Mouse (Mus musculus): Measurements from ENCODE around the gene Macrod1. TPM values are rescaled to one million over a fixed set of nuclear protein-coding genes. Genes with fewer than 3 reads are reported as not detected.

Macrod1 gene
- polyA plus RNA-seq, 1 experiment from 2014 or later, result 5.6 TPM

DNA sequence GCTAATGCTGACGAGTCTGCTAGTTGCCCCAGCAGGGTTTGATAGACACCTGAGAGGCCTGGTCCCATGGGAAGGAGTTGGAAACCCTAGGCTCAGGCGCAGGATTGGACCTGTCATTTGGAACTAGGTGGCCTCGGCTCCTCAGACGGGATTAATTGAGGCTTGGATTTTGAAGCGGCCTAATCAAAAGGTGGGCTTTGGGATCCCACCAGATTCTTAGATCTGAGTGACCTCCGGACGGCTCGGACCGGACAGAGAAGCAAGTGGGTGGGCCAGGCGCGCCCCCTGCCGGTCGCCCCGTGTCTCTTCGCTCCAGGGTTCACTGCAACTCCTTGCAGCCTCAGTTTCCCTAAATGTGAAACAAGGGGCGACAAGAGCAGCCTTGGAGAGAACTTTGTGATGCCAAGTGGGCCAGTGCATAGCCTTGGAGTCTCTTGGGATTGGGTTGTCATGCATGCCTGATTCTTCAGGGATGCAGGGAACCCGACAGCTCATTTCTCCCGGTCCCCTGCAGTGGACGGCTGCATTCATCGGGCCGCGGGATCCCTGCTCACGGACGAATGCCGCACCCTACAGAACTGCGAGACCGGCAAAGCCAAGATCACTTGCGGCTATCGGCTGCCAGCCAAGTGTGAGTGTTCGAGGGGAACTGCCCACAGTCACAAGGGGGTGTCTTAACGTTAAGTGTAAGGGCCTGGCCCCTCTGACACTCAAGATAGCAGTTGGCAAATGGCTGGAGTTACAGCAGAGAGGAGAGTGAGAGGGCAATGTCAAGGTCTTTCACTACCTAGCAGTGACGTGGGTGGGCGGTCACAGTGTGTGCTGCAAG is 139.5 kb downstream of the Macrod1 start:
- Histone ChIP-seq H3K27ac (ENCODE audit: low read depth, low read length) (no peak overlapping the region), H3K9ac (replicated peaks; ENCODE audit: low read depth, low read length) (no peak overlapping the region)

DNA sequence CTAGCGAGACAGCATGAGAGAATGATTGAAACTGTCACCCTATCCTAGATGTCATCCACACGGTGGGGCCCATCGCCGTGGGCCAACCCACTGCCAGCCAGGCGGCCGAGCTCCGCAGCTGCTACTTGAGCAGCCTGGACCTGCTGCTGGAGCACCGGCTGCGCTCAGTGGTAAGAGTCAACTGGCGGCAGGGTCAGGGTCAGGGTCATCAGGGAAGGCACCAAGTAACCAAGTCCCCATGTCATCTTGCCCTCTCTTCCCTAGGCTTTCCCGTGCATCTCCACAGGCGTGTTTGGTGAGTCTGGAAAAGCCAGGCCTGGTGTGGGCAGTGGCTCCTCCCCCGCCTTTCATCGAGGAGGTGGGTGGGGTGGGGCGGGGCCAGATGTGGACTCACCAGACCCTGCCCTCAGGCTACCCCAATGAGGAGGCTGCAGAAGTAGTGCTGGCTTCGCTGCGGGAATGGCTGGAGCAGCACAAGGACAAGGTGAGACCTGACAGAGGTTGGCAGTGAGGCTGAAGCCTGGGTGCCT is 140.2 kb downstream of the Macrod1 start:
- no peaks in the 10 kb centered on the region for H3K9me3 ChIP-seq (ENCODE audit: control insufficient read depth, low read length)
- 0 out of 2 replicates have a peak, but pooled peaks have one; percentile 2 for ATAC-seq (ENCODE audit: low read depth)
- H3K4me3 ChIP-seq (ENCODE audit: low read depth, low read length), result no peak overlapping the region
- no peak overlapping the region for H3K9ac ChIP-seq (replicated peaks; ENCODE audit: low read depth, low read length)
- no peaks in the 10 kb centered on the region; the same call in 1 of the 2 replicates for H3K4me1 ChIP-seq (ENCODE audit: control insufficient read depth, insufficient read depth, low read length)
- H3K4me2 ChIP-seq (ENCODE audit: low read depth, low read length), result no peak overlapping the region
- 13% methylated on average over 17 of the region's 17 CpGs for WGBS
- no peak overlapping the region for H3K27ac ChIP-seq (ENCODE audit: low read depth, low read length)
- peaks cover 18% of the 10 kb centered on the region for H3K36me3 ChIP-seq (ENCODE audit: control insufficient read depth, insufficient read depth, low read length)
- H3K27me3 ChIP-seq (ENCODE audit: control insufficient read depth, insufficient read depth, low read length), result no peaks in the 10 kb centered on the region

More for the DNA sequence above, 139.5 kb downstream of the Macrod1 start:
- no peak overlapping the region for H3K4me3 ChIP-seq (ENCODE audit: low read depth, low read length)
- H3K36me3 ChIP-seq (ENCODE audit: control insufficient read depth, insufficient read depth, low read length), result peaks cover 18% of the 10 kb centered on the region
- no peaks in the 10 kb centered on the region for H3K27me3 ChIP-seq (ENCODE audit: control insufficient read depth, insufficient read depth, low read length)
- no peaks in the 10 kb centered on the region; the same call in 1 of the 2 replicates for H3K4me1 ChIP-seq (ENCODE audit: control insufficient read depth, insufficient read depth, low read length)
- WGBS, result 14% methylated on average over 33 of the region's 33 CpGs
- no peaks in the 10 kb centered on the region for H3K9me3 ChIP-seq (ENCODE audit: control insufficient read depth, low read length)
- no peak overlapping the region for H3K4me2 ChIP-seq (ENCODE audit: low read depth, low read length)
- ATAC-seq (ENCODE audit: low read depth), result peak; percentile 24; the same call in 1 of the 2 replicates

DNA sequence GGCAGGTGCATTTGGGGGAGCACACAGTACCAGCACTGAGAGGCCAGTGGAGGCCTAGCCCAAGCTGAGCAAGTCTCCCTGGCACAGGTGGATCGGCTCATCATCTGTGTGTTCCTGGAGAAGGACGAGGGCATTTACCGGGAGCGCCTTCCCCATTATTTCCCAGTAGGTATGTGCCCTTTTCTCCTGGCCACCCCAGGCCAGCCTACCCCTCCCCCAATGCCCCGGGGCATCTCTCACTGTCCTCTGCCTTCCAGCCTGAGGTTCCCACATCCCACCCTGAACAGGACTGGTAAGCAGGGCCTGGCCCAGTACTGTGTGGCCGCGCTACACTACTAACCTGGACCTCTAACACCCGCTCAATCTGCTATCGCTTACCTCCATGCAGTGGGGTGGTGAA is 140.8 kb downstream of the Macrod1 start:
- 77% methylated on average over 9 of the region's 9 CpGs for WGBS
- 0 out of 2 replicates have a peak, but pooled peaks have one; percentile 16 for ATAC-seq (ENCODE audit: low read depth)

DNA sequence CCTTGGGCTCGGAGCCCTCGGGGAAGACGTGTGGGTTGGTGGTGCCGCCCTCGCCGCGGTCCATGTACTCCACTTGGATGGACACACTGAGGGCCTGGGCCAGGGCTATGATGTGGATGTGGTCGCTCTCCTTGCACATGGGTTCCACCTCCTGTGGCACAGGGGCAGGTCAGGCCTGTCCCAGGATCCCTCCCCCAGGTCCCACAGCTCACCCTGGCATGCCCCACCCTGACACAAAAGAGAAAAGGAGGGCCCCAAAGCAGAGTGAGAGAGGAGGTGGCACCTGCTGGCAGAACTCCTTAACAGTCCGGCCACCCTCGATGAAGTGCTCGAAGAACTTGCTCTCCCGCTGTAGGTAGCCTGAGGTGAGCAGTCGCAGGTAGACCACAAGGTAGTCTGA is 142.5 kb downstream of the Macrod1 start:
- no peak for ATAC-seq (ENCODE audit: low read depth)
- no peaks in the 10 kb centered on the region for H3K9me3 ChIP-seq (ENCODE audit: control insufficient read depth, low read length)
- whole genome bisulfite sequencing, result 95% methylated on average over 13 of the region's 13 CpGs
- no peak overlapping the region for H3K4me3 ChIP-seq (ENCODE audit: low read depth, low read length)
- no peak overlapping the region for H3K9ac ChIP-seq (replicated peaks; ENCODE audit: low read depth, low read length)
- no peaks in the 10 kb centered on the region for H3K27me3 ChIP-seq (ENCODE audit: control insufficient read depth, insufficient read depth, low read length)
- no peak overlapping the region for H3K4me2 ChIP-seq (ENCODE audit: low read depth, low read length)
- no peaks in the 10 kb centered on the region; the same call in 1 of the 2 replicates for H3K4me1 ChIP-seq (ENCODE audit: control insufficient read depth, insufficient read depth, low read length)
- peaks cover 38% of the 10 kb centered on the region for H3K36me3 ChIP-seq (ENCODE audit: control insufficient read depth, insufficient read depth, low read length)
- no peak overlapping the region for H3K27ac ChIP-seq (ENCODE audit: low read depth, low read length)

More for the DNA sequence above, 140.8 kb downstream of the Macrod1 start:
- no peak overlapping the region for H3K4me3 ChIP-seq (ENCODE audit: low read depth, low read length)
- peaks cover 22% of the 10 kb centered on the region for H3K36me3 ChIP-seq (ENCODE audit: control insufficient read depth, insufficient read depth, low read length)
- no peaks in the 10 kb centered on the region; the same call in 1 of the 2 replicates for H3K4me1 ChIP-seq (ENCODE audit: control insufficient read depth, insufficient read depth, low read length)
- no peak overlapping the region for H3K4me2 ChIP-seq (ENCODE audit: low read depth, low read length)
- H3K27me3 ChIP-seq (ENCODE audit: control insufficient read depth, insufficient read depth, low read length), result no peaks in the 10 kb centered on the region
- no peak overlapping the region for H3K27ac ChIP-seq (ENCODE audit: low read depth, low read length)
- H3K9ac ChIP-seq (replicated peaks; ENCODE audit: low read depth, low read length), result no peak overlapping the region
- no peaks in the 10 kb centered on the region for H3K9me3 ChIP-seq (ENCODE audit: control insufficient read depth, low read length)

DNA sequence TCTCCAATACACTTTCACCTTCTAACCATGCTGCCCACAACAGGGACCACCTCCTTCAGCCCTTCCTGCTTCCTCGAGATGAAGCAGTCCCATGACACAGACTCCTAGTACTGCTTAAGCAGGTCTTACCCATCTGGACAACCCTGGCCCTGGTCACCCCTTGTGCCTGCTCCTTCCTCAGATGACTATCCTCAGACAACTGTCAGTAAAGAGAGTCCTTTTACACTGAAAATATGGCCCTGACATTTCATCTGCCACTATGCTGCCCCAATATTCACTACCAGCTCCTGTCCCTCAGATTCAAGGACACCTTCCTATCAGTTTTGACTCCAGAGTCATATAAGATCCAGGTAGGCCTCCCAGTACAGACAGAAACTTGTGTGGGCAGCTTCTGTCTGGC is 143.8 kb downstream of the Macrod1 start:
- no peak overlapping the region for H3K27ac ChIP-seq (ENCODE audit: low read depth, low read length)
- peaks cover 38% of the 10 kb centered on the region for H3K36me3 ChIP-seq (ENCODE audit: control insufficient read depth, insufficient read depth, low read length)
- ATAC-seq (ENCODE audit: low read depth), result no peak

DNA sequence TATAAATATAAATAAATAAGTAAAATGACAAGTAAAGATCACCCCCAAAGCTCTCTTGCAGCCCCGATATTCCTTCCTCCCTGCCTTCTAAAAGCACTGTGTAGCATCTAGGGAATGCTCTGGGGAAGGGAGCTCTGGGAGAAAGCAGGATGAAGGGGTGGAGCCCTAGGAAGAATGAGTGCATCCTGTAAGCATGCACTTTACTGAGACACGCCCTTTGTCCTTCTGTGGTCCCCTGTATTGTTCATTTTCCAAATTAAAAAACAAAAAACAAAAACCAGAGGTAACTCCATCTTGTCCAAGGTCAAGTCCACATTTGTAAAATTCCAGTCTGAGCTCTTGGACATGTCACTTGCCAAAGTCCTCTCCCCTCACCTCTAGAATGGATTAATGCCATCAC is 148.3 kb downstream of the Macrod1 start:
- Histone ChIP-seq H3K4me3 (ENCODE audit: low read depth, low read length) (peak overlapping the region; percentile 85), H3K4me1 (ENCODE audit: control insufficient read depth, insufficient read depth, low read length) (peaks cover 17% of the 10 kb centered on the region; the same call in 1 of the 2 replicates), H3K36me3 (ENCODE audit: control insufficient read depth, insufficient read depth, low read length) (peaks cover 21% of the 10 kb centered on the region), H3K9ac (replicated peaks; ENCODE audit: low read depth, low read length) (peak overlapping the region; percentile 83; the same call in 1 of the 2 replicates), H3K9me3 (ENCODE audit: control insufficient read depth, low read length) (no peaks in the 10 kb centered on the region), H3K4me2 (ENCODE audit: low read depth, low read length) (peak overlapping the region; percentile 69), H3K27ac (ENCODE audit: low read depth, low read length) (no peak overlapping the region; the same call in 1 of the 2 replicates), H3K27me3 (ENCODE audit: control insufficient read depth, insufficient read depth, low read length) (no peaks in the 10 kb centered on the region)
- WGBS, result 65% methylated on average over 2 of the region's 2 CpGs
- ATAC-seq (ENCODE audit: low read depth), result no peak

More for the DNA sequence above, 143.8 kb downstream of the Macrod1 start:
- no peak overlapping the region for H3K9ac ChIP-seq (replicated peaks; ENCODE audit: low read depth, low read length)
- H3K27me3 ChIP-seq (ENCODE audit: control insufficient read depth, insufficient read depth, low read length), result no peaks in the 10 kb centered on the region
- no peak overlapping the region for H3K4me3 ChIP-seq (ENCODE audit: low read depth, low read length)
- H3K9me3 ChIP-seq (ENCODE audit: control insufficient read depth, low read length), result no peaks in the 10 kb centered on the region
- peaks cover 12% of the 10 kb centered on the region; the same call in 1 of the 2 replicates for H3K4me1 ChIP-seq (ENCODE audit: control insufficient read depth, insufficient read depth, low read length)
- 70% methylated on average over 1 of the region's 1 CpGs for WGBS
- no peak overlapping the region for H3K4me2 ChIP-seq (ENCODE audit: low read depth, low read length)

DNA sequence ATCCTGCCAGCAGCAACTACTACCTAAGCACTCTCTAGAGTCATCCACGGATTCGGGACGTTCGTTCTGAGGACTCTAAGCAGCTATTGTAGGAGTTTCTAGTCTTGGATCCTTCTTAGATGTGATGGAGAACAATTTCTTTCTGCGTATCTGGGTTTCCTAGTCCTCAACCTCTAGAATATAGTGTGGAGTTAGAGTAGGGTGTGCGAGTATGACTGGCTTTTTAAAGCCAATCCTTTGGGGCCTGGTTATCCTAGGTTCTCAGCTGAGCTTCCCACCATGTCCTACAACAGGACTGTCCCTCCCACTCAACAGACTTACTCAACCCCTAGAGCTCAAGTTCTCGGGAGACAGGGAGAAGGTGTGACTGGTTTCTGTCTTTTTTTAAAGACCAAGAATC is 148.7 kb downstream of the Macrod1 start:
- Histone ChIP-seq H3K4me1 (ENCODE audit: control insufficient read depth, insufficient read depth, low read length) (peaks cover 17% of the 10 kb centered on the region; the same call in 1 of the 2 replicates), H3K27ac (ENCODE audit: low read depth, low read length) (peak overlapping the region; percentile 92), H3K27me3 (ENCODE audit: control insufficient read depth, insufficient read depth, low read length) (no peaks in the 10 kb centered on the region), H3K4me3 (ENCODE audit: low read depth, low read length) (peak overlapping the region; percentile 85), H3K36me3 (ENCODE audit: control insufficient read depth, insufficient read depth, low read length) (peaks cover 20% of the 10 kb centered on the region), H3K9ac (replicated peaks; ENCODE audit: low read depth, low read length) (peak overlapping the region; percentile 83), H3K9me3 (ENCODE audit: control insufficient read depth, low read length) (no peaks in the 10 kb centered on the region), H3K4me2 (ENCODE audit: low read depth, low read length) (peak overlapping the region; percentile 69)
- ATAC-seq (ENCODE audit: low read depth), result no peak
- WGBS, result 32% methylated on average over 7 of the region's 7 CpGs

DNA sequence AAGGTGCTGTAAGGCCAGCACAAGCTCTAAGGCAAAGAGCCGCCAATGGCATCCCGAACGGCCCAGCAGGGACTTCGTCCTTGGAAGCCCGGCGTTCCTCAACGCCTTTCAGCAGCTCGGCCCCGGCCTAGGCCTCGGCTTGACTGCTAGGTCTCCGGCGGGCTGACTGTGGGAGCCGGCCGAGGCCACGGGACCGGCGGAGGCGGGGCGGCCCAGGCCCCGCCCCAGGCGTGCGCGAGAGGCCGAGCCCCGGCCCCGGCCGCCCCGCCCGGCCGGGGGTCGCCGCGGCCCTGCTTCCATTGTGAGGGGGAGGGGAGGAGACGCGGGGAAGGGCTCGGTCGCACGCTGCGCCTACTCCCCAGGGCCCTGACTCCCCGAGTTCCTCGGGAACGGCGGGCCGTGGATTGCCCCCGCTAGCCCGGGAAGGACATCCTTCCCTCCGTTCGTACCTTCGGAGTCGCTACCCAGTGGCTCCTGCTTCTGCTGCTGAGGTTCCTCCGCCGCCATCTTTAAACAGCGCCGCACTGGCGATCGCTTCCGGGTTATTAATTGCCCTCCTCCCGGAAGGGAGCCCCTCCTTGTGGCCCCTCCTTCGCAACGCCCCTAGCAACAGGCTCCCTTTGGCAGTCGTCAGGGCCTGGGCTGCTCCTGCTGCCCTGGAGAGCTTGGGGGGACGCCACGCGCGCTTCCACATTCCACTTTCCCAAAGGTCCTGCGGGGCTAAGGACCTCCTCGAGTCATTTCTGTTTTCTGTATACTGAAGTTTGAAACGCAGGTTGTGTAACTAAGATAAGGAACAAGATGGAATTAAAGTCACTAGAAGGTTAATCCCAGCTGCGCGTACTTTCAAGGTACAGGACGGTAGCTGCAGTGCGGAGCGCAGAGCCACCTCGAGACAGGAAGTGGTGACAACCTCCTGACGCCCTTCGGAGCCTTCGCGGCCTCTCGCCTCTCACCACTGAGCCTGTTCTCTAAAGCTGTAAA is 149.4 kb downstream of the Macrod1 start, which contains the start of gene Otub1:
Otub1 (minus strand) TSS at position 564 of the 984 bp plus-strand sequence.
- Histone ChIP-seq H3K4me2 (ENCODE audit: low read depth, low read length) (peak within 1 kb of the TSS; percentile 69), H3K4me1 (ENCODE audit: control insufficient read depth, insufficient read depth, low read length) (peaks cover 17% of the 10 kb centered on the region; the same call in 1 of the 2 replicates), H3K9me3 (ENCODE audit: control insufficient read depth, low read length) (no peaks in the 10 kb centered on the region), H3K4me3 (ENCODE audit: low read depth, low read length) (peak within 1 kb of the TSS; percentile 85), H3K27me3 (ENCODE audit: control insufficient read depth, insufficient read depth, low read length) (no peaks in the 10 kb centered on the region), H3K9ac (replicated peaks; ENCODE audit: low read depth, low read length) (peak within 1 kb of the TSS; percentile 83), H3K36me3 (ENCODE audit: control insufficient read depth, insufficient read depth, low read length) (peaks cover 20% of the 10 kb centered on the region), H3K27ac (ENCODE audit: low read depth, low read length) (peak within 1 kb of the TSS; percentile 92)
- ATAC-seq (ENCODE audit: low read depth), result peak; percentile 96
- WGBS, result under 1% methylated on average over 67 of the region's 79 CpGs

Measured in neural tube, embryonic 14.5 days (tissue).